Mouse (Mus musculus): ENCODE data around the gene Mapre3.

- no peak for TF ChIP-seq CTCF (IDR thresholded peaks at IDR 0.05; ENCODE audit: low read depth, low read length)
- no peak for TF ChIP-seq POLR2A (IDR thresholded peaks at IDR 0.05; ENCODE audit: borderline replicate concordance, low read depth, low read length)
Observed at GRCm38 (mm10) chr5:30780699-30781098, 33.7 kb upstream of the Mapre3 start.

All from bone marrow macrophage, adult 2 months (primary cell).